Mouse (Mus musculus) layer of hippocampus, postnatal 14 days (tissue): ENCODE results near the gene Gm19668. TPM values are rescaled to one million over a fixed set of nuclear protein-coding genes. Genes with fewer than 3 reads are reported as not detected.
"Not testable (repeated sequence)": the region's sequence is repeated elsewhere in the genome, so short reads cannot be mapped to it uniquely, and the experiment has no call there.

Source experiments
- DNase-seq, 2 experiments: peaks; one replicate each; pipeline ENCODE4 v3.0.0; 2021 to 2022; ENCODE audit warnings: low spot score in 2 of 2, mixed read lengths in 1 of 2
- total RNA-seq, 2 experiments: library from RNA; stranded (reverse); gene quantifications; 2 replicates each; pipeline ENCODE4 v1.2.3; 2021

Gm19668 gene
- total RNA-seq, 2 experiments from 2014 or later = not detected

GRCm38 (mm10) chr10:77771225-77771624 lies 27.7 kb downstream of the Gm19668 start, which contains the start of gene Gm3238:
Gene Gm3238, minus strand, starts transcription at chr10:77771325.
- DNase-seq = not testable (repeated sequence)

- DNase-seq = no peak
These were observed 29.2 kb downstream of the Gm19668 start for GRCm38 (mm10) chr10:77769727-77770126.

GRCm38 (mm10) chr10:77759582-77759981 lies 39.4 kb downstream of the Gm19668 start, which contains the start of gene Gm3233:
Gene Gm3233, minus strand, starts transcription at chr10:77759682.
- not testable (repeated sequence) for DNase-seq

GRCm38 (mm10) chr10:77753448-77753847 lies 45.5 kb downstream of the Gm19668 start:
- DNase-seq = no peak

GRCm38 (mm10) chr10:77752312-77752711 lies 46.6 kb downstream of the Gm19668 start:
- not testable (repeated sequence) for DNase-seq

GRCm38 (mm10) chr10:77751254-77751653 lies 47.7 kb downstream of the Gm19668 start, which contains the start of gene Gm9736:
Gene Gm9736, minus strand, starts transcription at chr10:77751354.
- DNase-seq = not testable (repeated sequence)

- not testable (repeated sequence) for DNase-seq
These were observed 48.2 kb downstream of the Gm19668 start for GRCm38 (mm10) chr10:77750686-77751085.

Other genes starting within 250 kb of the Gm19668 start
- 10 to 100 TPM; 77.4 to 79.9 TPM for gene Pttg1ip, start 217.4 kb downstream of the Gm19668 start, total RNA-seq
- 100 to 1,000 TPM; 116 to 134 TPM for gene Sumo3, start 193.0 kb downstream of the Gm19668 start, total RNA-seq
- gene Gm49325, start 192.9 kb downstream of the Gm19668 start, total RNA-seq = 10 to 100 TPM; 12.6 to 19.9 TPM
- 10 to 100 TPM; 63.9 to 69.0 TPM for gene Ube2g2, start 176.9 kb downstream of the Gm19668 start, total RNA-seq
- under 1 TPM in 1 of 2 experiments, not detected in 1; 0.14 TPM for gene Tspear, start 112.6 kb downstream of the Gm19668 start, total RNA-seq
- gene Gm19402, start 108.4 kb downstream of the Gm19668 start, total RNA-seq = not detected
- gene Gm9508, start 101.9 kb downstream of the Gm19668 start, total RNA-seq = not detected
- not detected for gene Gm10272, start 92.5 kb downstream of the Gm19668 start, total RNA-seq
- gene Gm10024, start 87.7 kb downstream of the Gm19668 start, total RNA-seq = not detected
- not detected for gene Gm10142, start 83.3 kb downstream of the Gm19668 start, total RNA-seq
- gene Krtap12-1, start 78.5 kb downstream of the Gm19668 start, total RNA-seq = not detected
- gene Gm10100, start 72.6 kb downstream of the Gm19668 start, total RNA-seq = not detected
- not detected for gene Gm18596, start 56.5 kb downstream of the Gm19668 start, total RNA-seq
- not detected for gene Gm9736, start 47.8 kb downstream of the Gm19668 start, total RNA-seq
- gene Gm3233, start 39.5 kb downstream of the Gm19668 start, total RNA-seq = not detected
- not detected for gene Gm3238, start 27.8 kb downstream of the Gm19668 start, total RNA-seq
- gene Gm7138, start 22.2 kb downstream of the Gm19668 start, total RNA-seq = not detected
- not detected for gene Gm3250, start 16.6 kb downstream of the Gm19668 start, total RNA-seq
- not detected for gene Gm7137, start 10.9 kb downstream of the Gm19668 start, total RNA-seq
- gene Gm9639, start 4.1 kb downstream of the Gm19668 start, total RNA-seq = not detected
- not detected for gene Gm9507, start 12.7 kb upstream of the Gm19668 start, total RNA-seq
- not detected for gene Gm2696, start 15.5 kb upstream of the Gm19668 start, total RNA-seq
- not detected for gene Krtap10-4, start 28.0 kb upstream of the Gm19668 start, total RNA-seq
- not detected for gene Krtap10-10, start 36.8 kb upstream of the Gm19668 start, total RNA-seq
- gene Gm36176, start 47.7 kb upstream of the Gm19668 start, total RNA-seq = not detected
- not detected for gene Gm10318, start 53.7 kb upstream of the Gm19668 start, total RNA-seq
- gene Gm3285, start 62.8 kb upstream of the Gm19668 start, total RNA-seq = not detected
- gene Lrrc3, start 103.4 kb upstream of the Gm19668 start, total RNA-seq = 10 to 100 TPM; 10.4 to 10.8 TPM
- 10 to 100 TPM; 31.3 to 32.6 TPM for gene Trpm2, start 171.4 kb upstream of the Gm19668 start, total RNA-seq
- gene 1810043G02Rik, start 179.4 kb upstream of the Gm19668 start, total RNA-seq = 10 to 100 TPM; 35.2 to 37.4 TPM
- 100 to 1,000 TPM; 155 to 164 TPM for gene Pfkl, start 210.9 kb upstream of the Gm19668 start, total RNA-seq
- under 1 TPM; 0.39 to 0.57 TPM for gene Dnmt3l, start 242.8 kb upstream of the Gm19668 start, total RNA-seq
- gene Aire, start 244.5 kb upstream of the Gm19668 start, total RNA-seq = under 1 TPM; 0.16 to 0.45 TPM